Mouse (Mus musculus): ENCODE data around the gene Defa25.
"Not testable (repeated sequence)": the region's sequence is repeated elsewhere in the genome, so short reads cannot be mapped to it uniquely, and the experiment has no call there.

Gene Defa25

GRCm38 (mm10) chr8:21084142-21084541, at the start of gene Defa25:
Gene Defa25 (plus strand): TSS chr8:21084442.
- DNase-seq = not testable (repeated sequence)

DNA sequence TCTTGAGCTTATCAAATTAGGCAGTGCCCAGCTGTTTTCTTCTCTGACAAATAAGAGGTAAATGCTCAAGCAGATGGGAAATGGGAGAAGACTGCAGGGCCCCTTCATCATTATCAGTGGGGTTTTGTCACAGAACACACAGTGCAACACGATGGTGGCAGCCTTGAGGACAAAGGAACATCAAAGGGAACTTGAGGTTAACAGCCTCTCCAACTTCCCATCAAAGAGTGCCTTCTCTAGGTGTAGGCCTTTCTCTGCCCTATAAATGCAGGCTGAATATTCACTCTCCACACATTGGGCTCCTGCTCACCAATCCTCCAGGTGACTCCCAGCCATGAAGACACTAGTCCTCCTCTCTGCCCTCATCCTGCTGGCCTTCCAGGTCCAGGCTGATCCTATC, 29.5 kb upstream of the Defa25 start, which contains the start of gene Defa23:
Gene Defa23 (plus strand): TSS at position 301 of the 400 bp plus-strand sequence.
- DNase-seq = not testable (repeated sequence)

- not testable (repeated sequence) for DNase-seq
These were observed 19.5 kb upstream of the Defa25 start, which contains the start of gene Defa35 for GRCm38 (mm10) chr8:21064738-21065137. Gene Defa35 (plus strand): TSS chr8:21065038.

DNA sequence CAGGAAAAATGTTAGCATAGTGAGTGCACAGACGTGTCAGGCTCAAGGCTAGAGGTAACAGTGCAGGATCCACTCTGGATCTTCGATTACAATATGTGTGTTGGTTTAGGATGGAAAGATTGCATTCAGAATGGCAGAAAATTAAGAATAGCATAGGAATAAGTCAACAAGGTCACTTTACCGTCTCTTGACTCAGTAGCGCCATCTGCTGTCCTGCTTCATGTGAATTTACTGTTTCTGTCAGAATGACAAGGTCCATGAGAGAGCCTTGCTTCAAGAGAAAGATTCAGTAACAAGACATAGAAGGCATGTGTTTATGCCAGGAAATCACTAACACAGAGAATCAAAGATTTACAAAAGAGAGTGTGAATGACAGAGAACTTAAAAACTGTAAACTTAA, 8.9 kb downstream of the Defa25 start:
- no peak for DNase-seq

DNA sequence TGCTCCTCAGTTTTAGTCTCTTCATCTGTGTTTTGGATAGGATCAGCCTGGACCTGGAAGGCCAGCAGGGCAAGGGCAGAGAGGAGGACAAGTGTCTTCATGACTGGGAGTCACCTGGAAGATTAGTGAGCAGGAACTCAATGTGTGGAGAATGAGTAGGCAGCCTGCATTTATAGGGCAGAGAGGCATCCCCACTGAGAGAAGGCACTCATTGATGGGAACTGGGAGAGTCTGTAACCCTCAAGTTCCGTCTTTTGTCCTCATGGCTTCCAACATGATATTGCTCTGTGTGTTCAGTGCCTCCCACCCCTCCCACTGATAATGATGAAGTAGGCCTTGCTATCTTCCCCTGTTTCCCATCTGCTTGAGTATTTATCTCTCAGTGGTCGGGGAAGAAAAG, 11.7 kb downstream of the Defa25 start, which contains the start of gene Gm14851:
Gene Gm14851 (minus strand): TSS at position 101 of the 400 bp plus-strand sequence.
- DNase-seq = not testable (repeated sequence)

GRCm38 (mm10) chr8:21134342-21134741, 50.1 kb downstream of the Defa25 start, which contains the start of gene Defa30:
Gene Defa30 (plus strand): TSS chr8:21134642.
- not testable (repeated sequence) for DNase-seq

All from right cerebral cortex, adult 18-20 months (tissue).